Mouse (Mus musculus): Measurements from ENCODE around the gene Eif3g. TPM values are rescaled to one million over a fixed set of nuclear protein-coding genes. Genes with fewer than 3 reads are reported as not detected.

Gene Eif3g
- polyA plus RNA-seq, 1 experiment = 206 TPM

GRCm38 (mm10) chr9:20895382-20895781 is 3.0 kb downstream of the Eif3g start:
- no peak overlapping the region for H3K9ac ChIP-seq (ENCODE audit: low read depth, poor library complexity, severe bottlenecking)
- no peak overlapping the region for H3K4me3 ChIP-seq (ENCODE audit: low read depth, low read length)
- no peaks in the 10 kb centered on the region for H3K9me3 ChIP-seq (replicated peaks; ENCODE audit: control insufficient read depth, insufficient read depth, low read length, poor library complexity, severe bottlenecking)
- H3K4me1 ChIP-seq (ENCODE audit: control insufficient read depth, insufficient read depth, low read length) = no peaks in the 10 kb centered on the region
- H3K36me3 ChIP-seq (ENCODE audit: control insufficient read depth, insufficient read depth, low read length, poor library complexity, severe bottlenecking) = peaks cover 51% of the 10 kb centered on the region
- TF ChIP-seq EP300 (IDR thresholded peaks at IDR 0.05; ENCODE audit: insufficient read depth, low read depth, low read length) (no peak), CTCF (IDR thresholded peaks at IDR 0.05; ENCODE audit: low read depth, low read length) (no peak), POLR2A (IDR thresholded peaks at IDR 0.05; ENCODE audit: insufficient read depth, low read length) (no peak)
- H3K27ac ChIP-seq (ENCODE audit: insufficient read depth, low read length) = no peak overlapping the region
- no peaks in the 10 kb centered on the region for H3K27me3 ChIP-seq (ENCODE audit: control insufficient read depth, insufficient read depth, low read length, poor library complexity, severe bottlenecking)

DNA sequence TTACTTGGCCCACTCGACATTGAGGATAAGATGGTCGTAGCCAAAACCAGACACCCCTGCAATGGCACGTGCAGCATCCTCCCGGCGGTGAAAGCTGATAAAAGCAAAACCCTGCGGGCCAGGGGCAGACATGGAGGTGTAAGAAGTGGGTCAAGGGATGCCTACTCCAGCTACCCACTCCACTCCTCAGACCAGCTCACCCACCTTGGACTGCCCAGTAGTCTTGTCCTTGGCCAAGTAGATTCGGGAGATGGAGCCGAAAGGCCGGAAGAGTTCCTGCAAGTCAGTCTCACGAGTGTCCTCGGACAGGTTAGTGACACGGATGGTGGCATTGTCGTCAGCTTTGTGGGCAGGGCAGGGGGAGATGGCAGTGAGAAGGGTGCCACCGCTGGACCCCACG is 3.8 kb downstream of the Eif3g start:
- peaks cover 2% of the 10 kb centered on the region for H3K4me1 ChIP-seq (ENCODE audit: control insufficient read depth, insufficient read depth, low read length)
- no peak overlapping the region for H3K9ac ChIP-seq (ENCODE audit: low read depth, poor library complexity, severe bottlenecking)
- TF ChIP-seq EP300 (IDR thresholded peaks at IDR 0.05; ENCODE audit: insufficient read depth, low read depth, low read length) (no peak), POLR2A (IDR thresholded peaks at IDR 0.05; ENCODE audit: insufficient read depth, low read length) (no peak), CTCF (IDR thresholded peaks at IDR 0.05; ENCODE audit: low read depth, low read length) (no peak)
- no peaks in the 10 kb centered on the region for H3K27me3 ChIP-seq (ENCODE audit: control insufficient read depth, insufficient read depth, low read length, poor library complexity, severe bottlenecking)
- peaks cover 59% of the 10 kb centered on the region for H3K36me3 ChIP-seq (ENCODE audit: control insufficient read depth, insufficient read depth, low read length, poor library complexity, severe bottlenecking)
- no peak overlapping the region for H3K27ac ChIP-seq (ENCODE audit: insufficient read depth, low read length)
- H3K4me3 ChIP-seq (ENCODE audit: low read depth, low read length) = no peak overlapping the region
- no peaks in the 10 kb centered on the region for H3K9me3 ChIP-seq (replicated peaks; ENCODE audit: control insufficient read depth, insufficient read depth, low read length, poor library complexity, severe bottlenecking)

GRCm38 (mm10) chr9:20893590-20894343 is 4.7 kb downstream of the Eif3g start:
- no peaks in the 10 kb centered on the region for H3K27me3 ChIP-seq (ENCODE audit: control insufficient read depth, insufficient read depth, low read length, poor library complexity, severe bottlenecking)
- no peak overlapping the region for H3K4me3 ChIP-seq (ENCODE audit: low read depth, low read length)
- peaks cover 3% of the 10 kb centered on the region for H3K4me1 ChIP-seq (ENCODE audit: control insufficient read depth, insufficient read depth, low read length)
- no peaks in the 10 kb centered on the region for H3K9me3 ChIP-seq (replicated peaks; ENCODE audit: control insufficient read depth, insufficient read depth, low read length, poor library complexity, severe bottlenecking)
- H3K36me3 ChIP-seq (ENCODE audit: control insufficient read depth, insufficient read depth, low read length, poor library complexity, severe bottlenecking) = peaks cover 64% of the 10 kb centered on the region
- no peak overlapping the region for H3K27ac ChIP-seq (ENCODE audit: insufficient read depth, low read length)
- no peak overlapping the region for H3K9ac ChIP-seq (ENCODE audit: low read depth, poor library complexity, severe bottlenecking)
- TF ChIP-seq CTCF (IDR thresholded peaks at IDR 0.05; ENCODE audit: low read depth, low read length) = no peak

- H3K4me1 ChIP-seq (ENCODE audit: control insufficient read depth, insufficient read depth, low read length) = peaks cover 3% of the 10 kb centered on the region
- H3K9me3 ChIP-seq (replicated peaks; ENCODE audit: control insufficient read depth, insufficient read depth, low read length, poor library complexity, severe bottlenecking) = no peaks in the 10 kb centered on the region
- H3K27ac ChIP-seq (ENCODE audit: insufficient read depth, low read length) = no peak overlapping the region
- no peak overlapping the region for H3K9ac ChIP-seq (ENCODE audit: low read depth, poor library complexity, severe bottlenecking)
- peaks cover 64% of the 10 kb centered on the region for H3K36me3 ChIP-seq (ENCODE audit: control insufficient read depth, insufficient read depth, low read length, poor library complexity, severe bottlenecking)
- no peaks in the 10 kb centered on the region for H3K27me3 ChIP-seq (ENCODE audit: control insufficient read depth, insufficient read depth, low read length, poor library complexity, severe bottlenecking)
- no peak overlapping the region for H3K4me3 ChIP-seq (ENCODE audit: low read depth, low read length)
- TF ChIP-seq POLR2A (IDR thresholded peaks at IDR 0.05; ENCODE audit: insufficient read depth, low read length) (no peak), EP300 (IDR thresholded peaks at IDR 0.05; ENCODE audit: insufficient read depth, low read depth, low read length) (no peak), CTCF (IDR thresholded peaks at IDR 0.05; ENCODE audit: low read depth, low read length) (no peak)
These were observed 5.4 kb downstream of the Eif3g start for GRCm38 (mm10) chr9:20893069-20893468.

DNA sequence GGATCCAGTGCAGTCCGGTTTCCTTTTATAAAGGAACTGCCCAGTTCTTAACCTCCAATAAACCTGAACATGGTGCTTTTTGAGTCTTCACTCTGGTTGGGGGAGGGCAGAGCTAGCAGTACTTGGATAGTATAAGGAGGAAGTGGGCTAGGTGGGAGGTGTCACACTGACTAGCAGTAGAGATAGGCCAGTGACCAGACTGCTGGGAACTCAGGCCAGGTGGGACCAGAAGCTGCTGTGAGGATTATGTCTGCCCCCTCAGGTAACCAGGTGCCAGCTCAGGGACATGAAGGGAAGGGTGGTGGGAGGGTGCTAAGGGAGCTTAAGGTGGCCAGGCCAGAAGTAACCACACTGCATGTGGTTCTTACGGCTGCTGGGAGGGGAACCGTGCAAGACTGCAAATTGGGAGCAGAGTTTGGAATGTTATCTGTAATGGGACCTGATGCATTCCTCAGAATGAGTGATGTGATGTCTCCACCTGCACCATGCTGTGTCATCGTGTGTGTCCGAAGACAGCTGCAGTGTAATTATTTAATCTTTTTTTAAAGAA is 6.2 kb downstream of the Eif3g start:
- H3K9ac ChIP-seq (ENCODE audit: low read depth, poor library complexity, severe bottlenecking) = no peak overlapping the region
- H3K4me1 ChIP-seq (ENCODE audit: control insufficient read depth, insufficient read depth, low read length) = peaks cover 3% of the 10 kb centered on the region
- H3K27me3 ChIP-seq (ENCODE audit: control insufficient read depth, insufficient read depth, low read length, poor library complexity, severe bottlenecking) = no peaks in the 10 kb centered on the region
- no peak overlapping the region for H3K4me3 ChIP-seq (ENCODE audit: low read depth, low read length)
- H3K9me3 ChIP-seq (replicated peaks; ENCODE audit: control insufficient read depth, insufficient read depth, low read length, poor library complexity, severe bottlenecking) = no peaks in the 10 kb centered on the region
- peaks cover 64% of the 10 kb centered on the region for H3K36me3 ChIP-seq (ENCODE audit: control insufficient read depth, insufficient read depth, low read length, poor library complexity, severe bottlenecking)
- TF ChIP-seq EP300 (IDR thresholded peaks at IDR 0.05; ENCODE audit: insufficient read depth, low read depth, low read length) = no peak
- no peak for TF ChIP-seq CTCF (IDR thresholded peaks at IDR 0.05; ENCODE audit: low read depth, low read length)
- no peak for TF ChIP-seq POLR2A (IDR thresholded peaks at IDR 0.05; ENCODE audit: insufficient read depth, low read length)
- no peak overlapping the region for H3K27ac ChIP-seq (ENCODE audit: insufficient read depth, low read length)

DNA sequence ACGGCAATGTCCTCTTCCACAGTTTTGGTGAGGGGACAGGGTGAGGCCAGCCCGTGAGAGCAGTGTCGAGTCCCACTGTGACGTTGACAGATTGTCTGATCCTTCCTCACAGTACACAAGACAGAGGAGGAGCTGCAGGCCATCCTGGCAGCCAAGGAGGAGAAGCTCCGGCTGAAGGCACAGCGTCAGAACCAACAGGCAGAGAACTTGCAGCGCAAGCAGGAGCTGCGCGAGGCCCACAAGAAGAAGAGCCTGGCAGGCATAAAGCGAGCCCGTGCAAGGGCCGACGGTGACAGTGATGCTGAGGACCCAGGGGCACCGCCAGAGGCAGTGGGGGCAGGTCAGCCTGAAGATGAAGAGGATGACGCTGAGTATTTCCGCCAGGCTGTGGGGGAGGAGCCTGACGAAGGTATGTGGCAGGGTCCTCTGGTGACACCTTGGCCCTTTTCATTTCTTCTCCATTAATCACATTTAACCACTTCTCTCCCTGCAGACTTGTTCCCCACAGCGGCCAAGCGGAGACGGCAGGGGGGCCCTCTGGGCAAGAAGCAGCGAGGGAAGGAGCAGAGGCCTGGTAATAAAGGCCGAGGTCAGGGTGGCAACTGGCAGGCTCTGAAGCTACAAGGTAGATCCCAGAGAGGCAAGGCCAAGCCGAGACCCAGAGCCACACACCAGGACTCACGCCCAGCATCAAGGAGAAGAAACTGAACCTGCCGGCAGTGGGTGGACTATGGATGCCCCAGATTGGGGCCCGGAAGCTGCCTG is 6.9 kb downstream of the Eif3g start:
- Histone ChIP-seq H3K9me3 (replicated peaks; ENCODE audit: control insufficient read depth, insufficient read depth, low read length, poor library complexity, severe bottlenecking) (no peaks in the 10 kb centered on the region), H3K4me1 (ENCODE audit: control insufficient read depth, insufficient read depth, low read length) (peaks cover 3% of the 10 kb centered on the region), H3K9ac (ENCODE audit: low read depth, poor library complexity, severe bottlenecking) (no peak overlapping the region), H3K27me3 (ENCODE audit: control insufficient read depth, insufficient read depth, low read length, poor library complexity, severe bottlenecking) (no peaks in the 10 kb centered on the region), H3K36me3 (ENCODE audit: control insufficient read depth, insufficient read depth, low read length, poor library complexity, severe bottlenecking) (peaks cover 64% of the 10 kb centered on the region), H3K27ac (ENCODE audit: insufficient read depth, low read length) (0 out of 2 replicates have a peak overlapping the region, but pooled peaks have one; percentile 0), H3K4me3 (ENCODE audit: low read depth, low read length) (no peak overlapping the region)
- no peak for TF ChIP-seq CTCF (IDR thresholded peaks at IDR 0.05; ENCODE audit: low read depth, low read length)
- TF ChIP-seq EP300 (IDR thresholded peaks at IDR 0.05; ENCODE audit: insufficient read depth, low read depth, low read length) = no peak
- TF ChIP-seq POLR2A (IDR thresholded peaks at IDR 0.05; ENCODE audit: insufficient read depth, low read length) = no peak
